Mouse (Mus musculus) MEL (cell line): ENCODE data around the gene Scn4a. TPM values are rescaled to one million over a fixed set of nuclear protein-coding genes. Genes with fewer than 3 reads are reported as not detected.

Source experiments
- DNase-seq: peaks from one replicate; pipeline ENCODE4 v3.0.0; 2011; ENCODE audit warnings: low read depth, low spot score
- H3K27ac ChIP-seq: 2 replicates; pipeline ENCODE4 v1.5.1; 2012; ENCODE audit warnings: low read depth, mild to moderate bottlenecking, control low read depth, low read length, moderate library complexity; ENCODE audit not compliant: control insufficient read depth
- H3K27me3 ChIP-seq, 2 experiments: fragments of 150-350 bp in 1 of 2; sonication (generic) in 1 of 2; 2 replicates each; pipeline ENCODE4 v1.6.1; 2012; ENCODE audit warnings: low read length in 2 of 2, mild to moderate bottlenecking in 2 of 2, improper control_type of control experiment in 1 of 2, moderate library complexity in 1 of 2; ENCODE audit not compliant: insufficient read depth in 2 of 2, control insufficient read depth in 1 of 2
- H3K36me3 ChIP-seq, 2 experiments: 2 replicates each; pipeline ENCODE4 v1.6.1; 2012 to 2014; ENCODE audit warnings: low read length in 2 of 2, improper control_type of control experiment in 1 of 2, inconsistent platforms in 1 of 2, mild to moderate bottlenecking in 1 of 2; ENCODE audit not compliant: insufficient read depth in 2 of 2, control insufficient read depth in 1 of 2
- H3K4me1 ChIP-seq, 2 experiments: fragments of 150-350 bp in 1 of 2; sonication (generic) in 1 of 2; 2 replicates each; pipeline ENCODE4 v1.6.1; 2012; ENCODE audit warnings: low read length in 2 of 2, improper control_type of control experiment in 1 of 2, mild to moderate bottlenecking in 1 of 2; ENCODE audit not compliant: insufficient read depth in 2 of 2, control insufficient read depth in 1 of 2
- H3K4me3 ChIP-seq, 2 experiments: fragments of 150-350 bp in 1 of 2; sonication (generic) in 1 of 2; 2 replicates each; pipeline ENCODE4 v1.5.1; 2012; ENCODE audit warnings: low read depth in 2 of 2, low read length in 2 of 2, mild to moderate bottlenecking in 2 of 2, moderate library complexity in 2 of 2, control low read depth in 1 of 2, improper control_type of control experiment in 1 of 2; ENCODE audit not compliant: control insufficient read depth in 1 of 2, insufficient read depth in 1 of 2
- H3K79me2 ChIP-seq: 2 replicates; pipeline ENCODE4 v1.6.1; 2012; ENCODE audit warnings: mild to moderate bottlenecking, low read length, moderate library complexity; ENCODE audit not compliant: control insufficient read depth, poor library complexity, insufficient read depth
- H3K9ac ChIP-seq: 2 replicates; pipeline ENCODE4 v1.6.1; 2012; ENCODE audit warnings: low read depth, mild to moderate bottlenecking, control low read depth, low read length, moderate library complexity; ENCODE audit not compliant: control insufficient read depth, poor library complexity, severe bottlenecking
- H3K9me3 ChIP-seq: fragments of 150-350 bp; sonication (generic); replicated peaks from 2 replicates; pipeline ENCODE4 v1.6.1; 2012; ENCODE audit warnings: mild to moderate bottlenecking, low read length, improper control_type of control experiment, moderate library complexity; ENCODE audit not compliant: insufficient read depth
- BHLHE40 ChIP-seq: IDR thresholded peaks from 2 replicates; pipeline ENCODE4 v1.6.1; 2012; ENCODE audit warnings: low read depth, mild to moderate bottlenecking, inconsistent platforms, low read length, improper control_type of control experiment, borderline replicate concordance
- CHD1 ChIP-seq: IDR thresholded peaks from 2 replicates; pipeline ENCODE4 v1.6.1; 2012; ENCODE audit warnings: low read depth, mild to moderate bottlenecking, inconsistent platforms, low read length, improper control_type of control experiment
- CHD2 ChIP-seq: IDR thresholded peaks from 2 replicates; pipeline ENCODE4 v1.6.1; 2011; ENCODE audit warnings: low read length, improper control_type of control experiment
- CTCF ChIP-seq, 3 experiments: IDR thresholded peaks in 2 of 3; conservative IDR thresholded peaks in 1 of 3; 2 replicates each; pipeline ENCODE4 v1.5.1; 2011 to 2012; ENCODE audit warnings: low read length in 3 of 3, low read depth in 2 of 3, mild to moderate bottlenecking in 2 of 3, improper control_type of control experiment in 1 of 3, inconsistent platforms in 1 of 3, mixed read lengths in 1 of 3, moderate library complexity in 1 of 3; ENCODE audit not compliant: control insufficient read depth in 1 of 3, insufficient read depth in 1 of 3, poor library complexity in 1 of 3, severe bottlenecking in 1 of 3
- ELF1 ChIP-seq: IDR thresholded peaks from 2 replicates; pipeline ENCODE4 v1.6.1; 2014; ENCODE audit warnings: low read depth, mild to moderate bottlenecking, inconsistent platforms, low read length, improper control_type of control experiment, moderate library complexity
- EP300 ChIP-seq, 2 experiments: IDR thresholded peaks; 2 replicates each; pipeline ENCODE4 v1.6.1; 2011; ENCODE audit warnings: improper control_type of control experiment in 2 of 2, low read length in 2 of 2, low read depth in 1 of 2, mild to moderate bottlenecking in 1 of 2
- ETS1 ChIP-seq: IDR thresholded peaks from 2 replicates; pipeline ENCODE4 v1.6.1; 2012; ENCODE audit warnings: low read depth, mild to moderate bottlenecking, inconsistent platforms, low read length, improper control_type of control experiment, moderate library complexity
- GATA1 ChIP-seq: IDR thresholded peaks from 2 replicates; pipeline ENCODE4 v1.6.1; 2011; ENCODE audit warnings: low read depth, low read length, improper control_type of control experiment
- HCFC1 ChIP-seq: IDR thresholded peaks from 2 replicates; pipeline ENCODE4 v1.6.1; 2012; ENCODE audit warnings: low read depth, mild to moderate bottlenecking, inconsistent platforms, low read length, improper control_type of control experiment, moderate library complexity
- MAFK ChIP-seq: IDR thresholded peaks from 2 replicates; pipeline ENCODE4 v1.6.1; 2011; ENCODE audit warnings: low read depth, mild to moderate bottlenecking, low read length, improper control_type of control experiment, borderline replicate concordance
- MAX ChIP-seq: IDR thresholded peaks from 2 replicates; pipeline ENCODE4 v1.6.1; 2011; ENCODE audit warnings: low read length, improper control_type of control experiment
- MYB ChIP-seq: IDR thresholded peaks from 2 replicates; pipeline ENCODE4 v1.6.1; 2011; ENCODE audit warnings: mild to moderate bottlenecking, low read depth, low read length, improper control_type of control experiment
- MYC ChIP-seq: IDR thresholded peaks from 2 replicates; pipeline ENCODE4 v1.6.1; 2011; ENCODE audit warnings: low read depth, mild to moderate bottlenecking, low read length, improper control_type of control experiment, moderate library complexity
- NELFE ChIP-seq: IDR thresholded peaks from 2 replicates; pipeline ENCODE4 v1.6.1; 2011; ENCODE audit warnings: low read depth, low read length, improper control_type of control experiment
- POLR2A ChIP-seq, 2 experiments: IDR thresholded peaks; 2 replicates each; pipeline ENCODE4 v1.6.1; 2011 to 2012; ENCODE audit warnings: low read length in 2 of 2, mild to moderate bottlenecking in 2 of 2, control low read depth in 1 of 2, improper control_type of control experiment in 1 of 2, low read depth in 1 of 2, moderate library complexity in 1 of 2; ENCODE audit not compliant: control insufficient read depth in 1 of 2, insufficient read depth in 1 of 2, poor library complexity in 1 of 2
- RCOR1 ChIP-seq: IDR thresholded peaks from 2 replicates; pipeline ENCODE4 v1.6.1; 2012; ENCODE audit warnings: low read depth, mild to moderate bottlenecking, inconsistent platforms, low read length, improper control_type of control experiment
- SIN3A ChIP-seq: IDR thresholded peaks from 2 replicates; pipeline ENCODE4 v1.6.1; 2012; ENCODE audit warnings: low read length, improper control_type of control experiment, inconsistent platforms
- SMC3 ChIP-seq: IDR thresholded peaks from 2 replicates; pipeline ENCODE4 v1.6.1; 2011; ENCODE audit warnings: low read depth, low read length, improper control_type of control experiment
- TAL1 ChIP-seq: IDR thresholded peaks from 2 replicates; pipeline ENCODE4 v1.6.1; 2012; ENCODE audit warnings: mild to moderate bottlenecking, inconsistent platforms, low read length, moderate library complexity, mixed read lengths
- TBP ChIP-seq: IDR thresholded peaks from 2 replicates; pipeline ENCODE4 v1.8.0; 2011; ENCODE audit warnings: low read depth, low read length, improper control_type of control experiment
- TCF12 ChIP-seq: IDR thresholded peaks from 2 replicates; pipeline ENCODE4 v1.6.1; 2014; ENCODE audit warnings: low read depth, mild to moderate bottlenecking, inconsistent platforms, low read length, improper control_type of control experiment, moderate library complexity
- USF2 ChIP-seq, 2 experiments: IDR thresholded peaks; 2 replicates each; pipeline ENCODE4 v1.6.1; 2011 to 2012; ENCODE audit warnings: improper control_type of control experiment in 2 of 2, low read length in 2 of 2, borderline replicate concordance in 1 of 2, inconsistent platforms in 1 of 2, low read depth in 1 of 2, mild to moderate bottlenecking in 1 of 2; ENCODE audit not compliant: insufficient read depth in 1 of 2
- ZKSCAN1 ChIP-seq: IDR thresholded peaks from 2 replicates; pipeline ENCODE4 v1.6.1; 2012; ENCODE audit warnings: low read depth, mild to moderate bottlenecking, inconsistent platforms, low read length, improper control_type of control experiment, moderate library complexity
- ZMIZ1 ChIP-seq: IDR thresholded peaks from 2 replicates; pipeline ENCODE4 v1.6.1; 2012; ENCODE audit warnings: low read depth, mild to moderate bottlenecking, inconsistent platforms, low read length, improper control_type of control experiment, moderate library complexity
- ZNF384 ChIP-seq: IDR thresholded peaks from 2 replicates; pipeline ENCODE4 v1.6.1; 2012; ENCODE audit warnings: low read depth, mild to moderate bottlenecking, inconsistent platforms, low read length, improper control_type of control experiment
- polyA plus RNA-seq, 2 experiments: library from polyadenylated mRNA; stranded (reverse) in 1 of 2; unstranded in 1 of 2; fragments of >175 nt in 1 of 2; fragments of >200 nt in 1 of 2; gene quantifications; 2 replicates each; pipeline versions ENCODE4 v1.2.1 to v1.2.4; 2012; ENCODE audit warnings: low replicate concordance in 2 of 2, low read depth in 1 of 2; ENCODE audit not compliant: insufficient read length in 2 of 2, insufficient read depth in 1 of 2, missing spikeins in 1 of 2
- total RNA-seq: library from RNA; depleted of rRNA; stranded (reverse); fragments of 300-350 nt; gene quantifications from 2 replicates; pipeline ENCODE4 v1.2.3, GENCODE M21; 2012

Gene Scn4a
- total and polyA plus RNA-seq, 3 experiments: 0.04 to 0.15 TPM; not detected in 1

DNA sequence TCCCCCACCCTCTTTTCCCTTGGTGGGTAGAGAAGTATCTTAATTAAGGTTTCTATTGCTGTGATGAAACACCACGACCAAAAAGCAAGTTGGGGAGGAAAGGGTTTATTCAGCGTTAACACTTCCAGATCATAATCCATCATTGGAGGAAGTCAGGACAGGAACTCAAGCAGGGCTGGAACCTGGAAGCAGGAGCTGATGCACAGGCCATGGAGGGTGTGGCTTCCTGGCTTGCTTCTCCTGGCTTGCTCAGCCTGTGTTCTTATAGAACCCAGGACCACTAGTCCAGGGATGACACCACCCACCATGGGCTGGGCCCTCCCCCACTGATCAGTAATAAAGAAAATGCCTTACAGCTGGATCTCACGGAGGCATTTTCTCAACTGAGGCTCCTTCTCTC is 37.7 kb upstream of the Scn4a start:
- Histone ChIP-seq H3K36me3 (peaks cover 0 to 30% of the 10 kb centered on the region in 2 experiments; a peak in 2 of 4 replicates), H3K79me2 (peaks cover 3% of the 10 kb centered on the region; the same call in 1 of the 2 replicates), H3K27me3 (no peaks in the 10 kb centered on the region), H3K9ac (no peak overlapping the region), H3K4me1 (peaks cover 14 to 25% of the 10 kb centered on the region in 2 experiments), H3K9me3 (no peaks in the 10 kb centered on the region), H3K4me3 (no peak overlapping the region), H3K27ac (no peak overlapping the region)
- no peak for DNase-seq
- TF ChIP-seq MYB (no peak), HCFC1 (no peak), BHLHE40 (no peak), TCF12 (no peak), ZKSCAN1 (no peak), SMC3 (no peak), MAX (no peak), CTCF (IDR thresholded peaks at IDR 0.05 in 2 of 3, conservative IDR thresholded peaks at IDR 0.05 in 1 of 3; ENCODE audit: control insufficient read depth in 1 of 3, insufficient read depth in 1 of 3, low read depth in 2 of 3, low read length in 3 of 3, poor library complexity in 1 of 3, severe bottlenecking in 1 of 3) (no peak), NELFE (no peak), TAL1 (no peak), POLR2A (IDR thresholded peaks at IDR 0.05; ENCODE audit: control insufficient read depth in 1 of 2, insufficient read depth in 1 of 2, low read depth in 1 of 2, low read length in 2 of 2, poor library complexity in 1 of 2) (no peak), ELF1 (no peak), MAFK (no peak), RCOR1 (no peak), ETS1 (no peak), MYC (no peak)
- TF ChIP-seq, all 39 proteins: peak for 0

GRCm38 (mm10) chr11:106389611-106390010 is 36.5 kb upstream of the Scn4a start:
- no peaks in the 10 kb centered on the region for H3K9me3 ChIP-seq
- TF ChIP-seq ETS1: no peak
- TF ChIP-seq CHD2: no peak
- TF ChIP-seq CHD1: no peak
- TF ChIP-seq GATA1: peak; percentile 50
- no peak for TF ChIP-seq POLR2A (IDR thresholded peaks at IDR 0.05; ENCODE audit: control insufficient read depth in 1 of 2, insufficient read depth in 1 of 2, low read depth in 1 of 2, low read length in 2 of 2, poor library complexity in 1 of 2)
- no peak for TF ChIP-seq SMC3
- no peak for TF ChIP-seq ZNF384
- no peak for TF ChIP-seq USF2 (IDR thresholded peaks at IDR 0.05; ENCODE audit: borderline replicate concordance in 1 of 2, insufficient read depth in 1 of 2, low read depth in 1 of 2, low read length in 2 of 2)
- 0 out of 4 replicates have a peak, but pooled peaks of 1 of the 2 experiments have one; percentile 12 for TF ChIP-seq EP300 (IDR thresholded peaks at IDR 0.05; ENCODE audit: low read depth in 1 of 2, low read length in 2 of 2)
- TF ChIP-seq NELFE: no peak
- TF ChIP-seq ZMIZ1: no peak
- TF ChIP-seq TBP: 0 out of 2 replicates have a peak, but pooled peaks have one; percentile 37
- TF ChIP-seq SIN3A: peak; percentile 16; the same call in 1 of the 2 replicates
- TF ChIP-seq MAFK: no peak
- H3K4me3 ChIP-seq: no peak overlapping the region
- H3K27me3 ChIP-seq: no peaks in the 10 kb centered on the region
- H3K4me1 ChIP-seq: peaks cover 16 to 29% of the 10 kb centered on the region in 2 experiments
- DNase-seq: peak; percentile 72
- H3K9ac ChIP-seq: no peak overlapping the region
- peaks cover 0 to 33% of the 10 kb centered on the region in 2 experiments; a peak in 2 of 4 replicates for H3K36me3 ChIP-seq
- H3K79me2 ChIP-seq: peaks cover 3% of the 10 kb centered on the region
- peak overlapping the region; percentile 8; the same call in 1 of the 2 replicates for H3K27ac ChIP-seq
